Mouse (Mus musculus) megakaryocyte-erythroid progenitor cell, adult 5-6 weeks (primary cell): ENCODE measurements around the gene Mlxipl. TPM values are rescaled to one million over a fixed set of nuclear protein-coding genes. Genes with fewer than 3 reads are reported as not detected.

Experiments
- ATAC-seq: replicated peaks from 2 replicates; pipeline ENCODE4 v1.8.0; 2016; ENCODE audit warnings: mild to moderate bottlenecking, inconsistent platforms; ENCODE audit not compliant: severe bottlenecking, poor library complexity, low FRiP score, low TSS enrichment
- total RNA-seq, 2 experiments: library from RNA; stranded (forward) in 1 of 2; stranded (reverse) in 1 of 2; fragments of 200-1000, 215-1000 nt in 1 of 2; fragments of >200 nt in 1 of 2; fragmentation: Nextera tagmentation in 1 of 2; gene quantifications; 2 replicates each; pipeline ENCODE4 v1.2.3; 2014 to 2017

Mlxipl gene
- total RNA-seq, 2 experiments from 2014 or later, result not detected

GRCm38 (mm10) chr5:135133736-135134405 is 44.2 kb downstream of the Mlxipl start:
- ATAC-seq, result peak; percentile 83

DNA sequence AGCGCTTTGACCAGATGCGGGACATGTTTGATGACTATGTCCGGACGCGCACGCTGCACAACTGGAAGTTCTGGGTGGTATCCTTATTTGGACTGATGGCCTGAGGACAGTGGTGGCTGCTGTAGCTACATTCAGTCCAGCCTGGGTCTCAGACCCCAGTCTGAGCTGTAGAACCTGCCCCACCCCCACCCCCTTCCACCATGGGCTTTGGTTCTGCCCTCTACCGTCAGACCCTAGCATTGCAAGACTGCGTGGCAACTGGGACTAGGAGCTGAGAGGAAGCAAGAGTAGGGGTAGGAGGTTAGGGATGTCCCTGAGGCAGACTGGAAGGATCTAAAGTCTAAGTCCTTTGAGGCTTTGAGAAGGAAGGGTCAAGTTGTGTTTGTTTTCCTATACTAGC is 44.8 kb downstream of the Mlxipl start:
- ATAC-seq, result peak; percentile 24; the same call in 1 of the 2 replicates

DNA sequence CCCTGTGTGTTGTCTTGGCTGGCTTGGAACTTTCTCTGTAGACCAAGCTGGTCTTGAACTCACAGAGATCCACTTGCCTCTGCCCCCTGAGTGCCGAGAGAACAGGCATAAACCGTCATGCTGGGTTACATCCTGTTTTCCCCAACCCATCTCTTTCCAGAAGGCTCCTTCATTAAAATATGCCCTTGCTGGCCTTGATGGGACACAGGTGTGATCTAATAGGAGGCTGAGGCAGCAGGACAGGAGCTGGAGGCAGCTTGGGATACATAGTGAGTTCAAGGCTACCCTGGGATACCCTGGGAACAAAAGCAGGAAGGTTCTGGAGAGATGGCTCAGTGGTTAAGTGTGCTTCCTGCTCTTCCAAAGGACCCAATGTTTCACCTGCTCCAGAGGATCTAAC is 50.2 kb downstream of the Mlxipl start:
- ATAC-seq, result no peak

GRCm38 (mm10) chr5:135144469-135144868 is 54.8 kb downstream of the Mlxipl start:
- ATAC-seq, result no peak

GRCm38 (mm10) chr5:135145532-135145931 is 55.8 kb downstream of the Mlxipl start:
- ATAC-seq, result no peak

GRCm38 (mm10) chr5:135145955-135146354 is 56.3 kb downstream of the Mlxipl start:
- ATAC-seq, result no peak

DNA sequence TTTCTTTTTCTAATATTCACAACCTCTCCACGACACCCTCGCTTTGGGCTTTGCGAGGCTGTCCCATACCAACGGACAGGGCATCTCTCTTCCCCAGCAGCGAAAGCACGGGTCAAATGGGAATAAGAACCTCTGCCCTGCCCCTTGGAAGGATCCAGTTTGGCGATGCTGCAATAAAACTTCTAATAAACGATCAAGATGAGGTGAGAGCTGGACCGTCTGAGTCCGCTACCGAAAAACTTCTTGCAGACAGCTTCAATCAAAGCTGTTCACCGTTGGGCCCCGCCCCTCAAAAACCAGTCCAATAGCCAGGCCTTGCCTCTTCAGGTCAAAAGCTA is 59.0 kb downstream of the Mlxipl start:
- ATAC-seq, result no peak

DNA sequence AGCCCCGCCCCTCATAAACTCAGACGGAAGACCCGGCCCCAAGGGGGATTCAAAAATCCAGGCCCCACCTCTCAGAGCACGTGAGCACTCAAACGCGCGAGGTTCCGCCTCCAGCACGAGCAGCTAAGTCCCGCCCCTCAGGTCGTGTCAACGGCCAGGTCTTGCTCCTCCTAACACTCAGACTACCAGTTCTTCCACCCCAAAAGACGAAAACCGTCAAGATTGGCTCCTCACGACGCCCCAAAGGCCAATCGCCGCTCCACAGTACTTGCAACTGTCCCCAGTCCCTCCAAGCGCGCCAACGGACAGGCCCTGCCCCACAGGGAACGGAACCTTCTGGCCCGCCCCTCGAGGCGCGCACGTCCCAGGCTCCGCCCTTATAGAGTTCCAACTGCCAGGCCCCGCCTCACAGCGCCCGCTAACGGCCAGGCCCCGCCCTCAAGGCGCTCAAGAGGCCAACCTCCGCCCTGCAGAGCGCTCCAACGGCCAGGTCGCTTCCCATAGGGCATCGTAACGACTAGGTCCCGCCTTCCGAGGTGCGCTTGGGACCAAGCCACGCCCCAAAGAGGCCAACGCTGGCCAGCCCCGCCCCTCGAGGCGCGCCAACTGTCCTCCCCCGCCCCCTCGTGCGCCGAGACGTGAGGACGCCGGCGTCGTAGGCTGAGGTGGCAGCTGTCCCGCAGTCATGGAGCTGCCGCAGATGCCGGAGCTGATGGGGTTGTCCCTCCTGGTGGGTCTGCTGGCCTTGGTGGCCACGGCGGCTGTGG is 59.5 kb downstream of the Mlxipl start, which contains the start of gene Tbl2:
Gene Tbl2 (plus strand): TSS at position 605 of the 767 bp plus-strand sequence.
- ATAC-seq, result peak; percentile 90

DNA sequence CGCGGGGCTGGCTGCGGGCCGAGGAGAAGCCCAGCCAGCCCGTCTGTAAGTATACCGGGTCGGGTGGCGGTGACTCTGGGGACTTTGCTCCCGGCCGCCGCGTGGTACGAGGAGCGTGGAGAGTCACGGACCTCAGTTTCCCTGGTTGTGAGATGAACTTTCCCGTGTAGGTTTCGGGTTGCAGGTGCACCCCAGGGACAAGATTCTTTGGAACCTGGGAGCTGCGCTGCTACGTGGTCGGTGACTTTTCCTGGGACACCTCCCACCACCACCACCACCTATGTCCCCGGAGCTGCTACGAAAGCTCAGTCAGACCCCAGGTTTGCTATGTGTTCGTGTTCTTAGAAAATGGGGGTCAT is 60.1 kb downstream of the Mlxipl start:
- no peak for ATAC-seq

- ATAC-seq, result no peak
Measured at GRCm38 (mm10) chr5:135156496-135156895, 66.8 kb downstream of the Mlxipl start.

DNA sequence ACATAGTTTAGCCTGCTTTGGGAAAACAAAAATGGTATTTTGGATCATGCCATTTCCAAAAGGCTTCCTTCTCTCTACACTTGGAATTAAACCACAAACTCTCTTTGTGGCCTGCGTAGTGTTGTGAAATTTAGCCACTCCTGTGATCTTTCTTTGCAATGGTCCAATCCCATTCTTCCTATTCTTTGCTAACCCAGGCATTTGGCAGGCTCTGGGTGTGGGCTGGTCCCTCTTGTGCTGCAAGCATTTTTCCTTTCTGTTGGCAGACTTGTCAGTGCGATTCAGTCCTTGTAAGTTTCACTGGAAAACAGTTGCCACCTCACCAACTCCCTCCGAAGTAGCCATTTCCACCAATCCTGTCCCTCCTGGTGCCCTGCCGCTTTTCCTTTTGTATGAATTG is 71.5 kb downstream of the Mlxipl start:
- ATAC-seq, result no peak

GRCm38 (mm10) chr5:135161650-135162049 is 72.0 kb downstream of the Mlxipl start:
- peak; percentile 44 for ATAC-seq

DNA sequence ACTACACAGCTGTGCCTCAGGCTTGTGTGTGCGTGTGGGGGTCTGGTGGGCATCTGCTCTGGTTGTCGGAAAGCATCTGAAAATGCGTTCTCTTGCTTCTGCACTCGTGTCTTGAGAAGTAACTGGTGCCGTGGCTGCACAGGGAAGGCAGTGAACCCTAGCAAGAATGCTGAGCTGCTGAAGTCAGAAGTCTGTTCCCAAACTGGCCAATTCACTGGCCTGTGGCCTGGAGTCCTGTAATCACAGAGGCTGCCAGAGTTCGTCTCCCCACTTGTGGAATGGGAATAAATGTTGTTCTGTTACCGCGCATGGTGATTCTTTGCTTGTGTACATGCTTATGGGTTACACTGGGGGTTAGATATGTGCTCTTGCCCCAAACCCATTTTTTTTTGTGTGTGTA is 72.7 kb downstream of the Mlxipl start:
- ATAC-seq, result no peak

DNA sequence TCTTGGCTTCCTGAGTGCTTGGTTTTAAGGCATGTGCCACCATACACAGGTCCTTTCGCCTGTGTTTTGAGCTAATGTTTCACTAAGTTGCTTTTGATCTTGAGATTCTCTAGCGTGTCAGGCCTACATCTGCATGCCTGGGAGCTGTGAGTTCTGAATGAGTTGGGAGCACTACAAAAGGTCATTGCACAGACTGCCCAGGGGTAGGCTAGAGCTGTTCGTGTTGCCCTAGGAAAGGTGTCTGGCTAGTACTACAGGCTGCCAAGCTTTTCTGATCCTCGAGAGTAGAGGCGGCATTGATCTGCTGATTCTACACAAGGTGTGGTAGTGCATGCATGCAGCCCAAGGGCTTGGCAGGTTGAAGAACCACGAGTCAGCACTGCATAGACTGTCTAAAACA is 73.1 kb downstream of the Mlxipl start:
- ATAC-seq, result no peak

DNA sequence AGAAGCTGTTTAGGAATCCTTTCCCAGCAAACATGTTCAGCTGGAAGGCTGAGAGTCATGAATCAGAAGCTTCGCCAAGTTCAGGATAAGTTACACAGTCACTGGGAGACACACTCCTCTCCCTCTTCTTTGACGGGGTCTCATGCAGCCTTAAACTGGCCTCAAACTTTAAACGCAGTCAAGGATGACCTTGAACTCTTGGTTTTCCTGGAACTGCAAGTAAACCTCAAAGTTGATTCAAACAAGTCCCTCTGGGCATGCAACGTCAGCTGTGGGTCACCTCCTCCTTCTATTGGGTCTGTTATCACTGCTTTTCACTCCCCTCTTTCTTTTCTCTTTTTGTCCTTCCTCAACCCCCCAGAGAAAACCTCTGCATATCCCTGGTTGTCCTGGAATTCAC is 77.2 kb downstream of the Mlxipl start:
- ATAC-seq, result no peak

DNA sequence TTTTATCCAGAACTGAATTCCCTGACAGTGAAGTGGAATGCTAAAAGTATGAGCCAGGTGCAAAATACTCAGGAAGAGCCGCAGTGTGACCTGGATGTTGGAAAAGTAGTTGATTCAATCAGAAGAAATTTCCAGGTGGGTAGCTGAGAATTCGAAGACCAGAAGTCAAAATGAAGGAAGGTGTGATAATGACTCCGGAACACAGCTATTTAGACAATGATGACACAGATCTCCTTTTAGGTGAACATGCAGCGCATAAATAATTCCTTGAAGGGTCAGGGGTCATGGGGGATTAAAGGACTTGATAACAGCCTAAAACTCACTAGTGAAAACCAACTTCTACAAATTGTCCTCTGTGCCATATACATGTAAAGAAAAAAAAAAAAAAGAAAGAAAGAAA is 77.8 kb downstream of the Mlxipl start:
- ATAC-seq, result no peak

GRCm38 (mm10) chr5:135168063-135169062 is 78.7 kb downstream of the Mlxipl start, which contains the start of gene Bcl7b:
Bcl7b (plus strand) TSS chr5:135168283.
- ATAC-seq, result peak; percentile 96

DNA sequence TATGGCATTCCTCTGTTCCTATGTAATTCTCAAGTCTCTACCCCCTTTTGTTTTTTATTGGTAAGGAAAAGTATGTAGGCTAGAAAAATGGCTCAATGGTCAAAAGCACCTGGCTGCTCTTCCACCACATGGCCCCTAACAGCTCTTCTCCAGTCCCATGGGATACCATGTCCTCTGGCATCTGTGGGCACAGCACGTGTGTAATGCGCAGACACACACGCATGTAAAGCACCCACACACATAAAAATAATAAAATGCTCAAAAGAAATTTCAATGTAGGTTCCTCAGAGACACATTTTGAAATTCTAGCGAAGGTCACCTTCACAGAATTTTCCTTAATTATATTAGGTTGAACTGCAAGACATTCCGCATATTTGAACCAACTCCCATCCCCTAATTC is 79.8 kb downstream of the Mlxipl start:
- ATAC-seq, result no peak

DNA sequence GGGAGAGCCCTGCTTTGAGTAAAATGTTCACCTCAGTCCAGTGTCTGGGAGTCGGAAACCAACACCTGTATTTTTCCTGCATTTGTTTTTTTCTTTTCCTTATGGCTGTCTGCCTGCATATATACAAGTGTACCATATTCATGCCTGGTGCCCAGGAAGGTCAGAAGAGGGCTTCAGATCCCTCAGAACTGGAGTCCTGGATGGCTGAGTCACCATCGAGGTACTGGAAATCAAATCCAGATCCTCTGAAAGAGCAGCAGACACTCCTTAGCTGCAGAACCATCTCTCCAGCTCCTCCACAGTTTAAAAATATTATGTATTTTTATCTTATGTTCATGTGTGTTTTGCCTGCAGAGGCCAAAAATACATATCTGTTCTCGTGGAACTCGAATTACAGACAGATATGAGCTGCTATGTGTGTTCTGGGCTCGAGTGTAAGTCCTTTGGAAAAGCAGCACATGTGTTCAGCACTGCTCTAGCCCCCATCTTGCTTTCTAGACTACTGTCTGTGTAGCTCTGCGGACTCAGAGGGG is 82.1 kb downstream of the Mlxipl start:
- no peak for ATAC-seq

DNA sequence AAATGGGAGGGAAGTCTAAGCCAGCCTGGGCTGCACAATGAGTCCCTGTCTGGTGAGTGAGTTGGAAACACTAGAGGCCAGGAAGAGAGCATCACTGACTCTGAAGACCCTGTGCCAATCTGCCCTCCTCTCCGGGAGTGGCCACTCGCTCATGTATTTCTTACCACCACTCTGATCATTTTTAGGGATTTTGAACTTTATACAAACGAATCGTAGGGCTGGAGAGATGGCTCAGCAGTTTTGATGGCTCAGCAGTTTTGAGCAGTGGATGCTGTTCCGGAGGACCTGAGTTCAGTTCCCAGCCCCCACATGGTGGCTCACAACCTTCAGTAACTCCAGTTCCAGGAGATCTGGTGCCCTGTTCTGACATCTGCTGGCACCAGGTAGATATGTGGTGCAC is 83.3 kb downstream of the Mlxipl start:
- ATAC-seq, result no peak
